ENCODE assay signal across 11 mouse cellular contexts in the genomic region with DNA sequence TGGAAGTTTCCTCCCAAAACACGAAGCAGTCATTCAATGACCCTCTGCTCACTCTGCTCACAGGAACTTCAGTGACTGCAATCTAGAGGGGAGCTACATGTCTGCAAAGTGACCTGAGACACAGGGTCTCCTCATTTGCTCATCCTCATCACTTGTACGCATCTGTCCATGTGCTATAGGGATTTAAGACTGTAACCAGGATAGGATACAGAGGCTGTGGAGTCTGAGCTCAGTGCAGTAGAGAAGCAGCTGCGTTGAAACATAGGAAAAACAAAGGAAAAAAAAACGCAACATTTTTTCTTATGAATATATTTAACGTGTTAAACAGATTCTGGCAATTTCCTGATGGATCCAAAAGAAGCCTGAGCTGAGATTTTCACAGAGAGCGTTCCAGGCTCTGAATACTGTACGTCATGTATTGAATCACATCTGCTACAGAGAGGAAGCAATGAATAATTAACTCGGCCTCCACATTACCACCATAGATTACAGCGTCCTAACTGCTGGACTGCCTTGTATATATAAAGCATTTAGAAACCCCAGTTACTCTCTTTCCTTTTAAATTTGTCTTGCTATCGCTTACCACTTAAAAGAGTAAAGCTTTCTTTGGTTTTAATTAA.
DNase-seq lines count a peak whose midpoint lies in the region; ATAC-seq and TF ChIP-seq lines count a peak whose summit lies in the region.
"Had no signal": no experiment of that assay in that cellular context is flagged by ENCODE, and none has a peak within 500 bp of the region (broad histone marks: within the 10 kb centered on the region; RNA-seq: fewer than 3 reads in every experiment).

No protein-coding gene starts in this region.

- no peaks in the 10 kb centered on the region for H3K27me3 ChIP-seq in kidney, embryonic 16.5 days (ENCODE audit: insufficient read depth, low read length)
- no peaks in the 10 kb centered on the region for H3K27me3 ChIP-seq in kidney, adult 2 months (replicated peaks; ENCODE audit: control insufficient read depth, insufficient read depth, low read length)
- no peaks in the 10 kb centered on the region for H3K27me3 ChIP-seq in stomach, embryonic 14.5 days (ENCODE audit: control insufficient read depth, insufficient read depth, low read length)
- no peaks in the 10 kb centered on the region for H3K27me3 ChIP-seq in stomach, postnatal 0 days (ENCODE audit: control insufficient read depth, insufficient read depth, low read length)
- H3K27me3 ChIP-seq: liver, embryonic 15.5 days; Patski had no signal

- H3K9ac ChIP-seq in kidney, embryonic 16.5 days (replicated peaks; ENCODE audit: low read length) = no peak overlapping the region
- no peak overlapping the region for H3K9ac ChIP-seq in stomach, embryonic 14.5 days (replicated peaks; ENCODE audit: low read depth, low read length)
- H3K9ac ChIP-seq in stomach, postnatal 0 days (ENCODE audit: low read length) = no peak overlapping the region
- H3K9ac ChIP-seq: liver, embryonic 15.5 days had no signal

- no peak for TF ChIP-seq POLR2A in kidney, adult 2 months (IDR thresholded peaks at IDR 0.05; ENCODE audit: low read depth, low read length)

- no peak overlapping the region for H3K27ac ChIP-seq in kidney, embryonic 16.5 days (ENCODE audit: low read length)
- H3K27ac ChIP-seq in kidney, adult 2 months (ENCODE audit: insufficient read depth, low read depth, low read length) = no peak overlapping the region
- no peak overlapping the region for H3K27ac ChIP-seq in stomach, embryonic 14.5 days (ENCODE audit: low read length)
- H3K27ac ChIP-seq in stomach, postnatal 0 days (replicated peaks) = no peak overlapping the region
- peak overlapping the region; percentile 41; the same call in 1 of the 2 replicates for H3K27ac ChIP-seq in left cerebral cortex, adult 2 months
- H3K27ac ChIP-seq: liver, embryonic 15.5 days had no signal

- WGBS in kidney, embryonic 16.5 days = 52% methylated on average over 10 of the region's 10 CpGs
- WGBS in kidney, adult 2 months = 44% methylated on average over 10 of the region's 10 CpGs
- WGBS in stomach, embryonic 14.5 days = 53% methylated on average over 10 of the region's 10 CpGs
- WGBS in stomach, postnatal 0 days = 47% methylated on average over 10 of the region's 10 CpGs

- H3K4me2 ChIP-seq in kidney, embryonic 16.5 days (replicated peaks; ENCODE audit: low read depth, low read length) = no peak overlapping the region
- no peak overlapping the region for H3K4me2 ChIP-seq in stomach, embryonic 14.5 days (replicated peaks; ENCODE audit: low read depth, low read length)
- H3K4me2 ChIP-seq in stomach, postnatal 0 days (replicated peaks; ENCODE audit: low read depth) = no peak overlapping the region
- H3K4me2 ChIP-seq: liver, embryonic 15.5 days had no signal

- H3K4me1 ChIP-seq in kidney, embryonic 16.5 days (ENCODE audit: insufficient read depth, low read length) = no peaks in the 10 kb centered on the region
- no peaks in the 10 kb centered on the region for H3K4me1 ChIP-seq in kidney, adult 2 months (ENCODE audit: control insufficient read depth, insufficient read depth, low read length)
- 0 out of 2 replicates have a peak, but pooled peaks cover 3% of the 10 kb centered on the region for H3K4me1 ChIP-seq in stomach, embryonic 14.5 days (ENCODE audit: control insufficient read depth, insufficient read depth, low read length)
- no peaks in the 10 kb centered on the region for H3K4me1 ChIP-seq in stomach, postnatal 0 days (replicated peaks; ENCODE audit: control insufficient read depth, insufficient read depth)
- H3K4me1 ChIP-seq: liver, embryonic 15.5 days had no signal

- intact Hi-C loops in left cerebral cortex, adult 2 months (cut with DNase I) = no loop called here

- TF ChIP-seq EP300 in stomach, postnatal 0 days (optimal IDR thresholded peaks at IDR 0.05) = no peak

- no peak for DNase-seq in kidney, adult 2 months
- no peak for DNase-seq in stomach, postnatal 0 days (ENCODE audit: low spot score)
- DNase-seq in left cerebral cortex, adult 2 months (ENCODE audit: extremely low spot score in 1 of 2, low spot score in 2 of 2) = peak in 1 of 2 experiments; percentile 16
- peak; percentile 78 for DNase-seq in telencephalon, adult 2 months (ENCODE audit: low read depth, low spot score)
- no peak for DNase-seq in spleen, adult 18-20 months

- H3K9me3 ChIP-seq in kidney, embryonic 16.5 days (ENCODE audit: low read length) = no peaks in the 10 kb centered on the region
- no peaks in the 10 kb centered on the region for H3K9me3 ChIP-seq in stomach, embryonic 14.5 days (ENCODE audit: control insufficient read depth, low read depth, low read length)
- no peaks in the 10 kb centered on the region for H3K9me3 ChIP-seq in stomach, postnatal 0 days (ENCODE audit: control insufficient read depth, low read length)
- H3K9me3 ChIP-seq: liver, embryonic 15.5 days had no signal

- H3K36me3 ChIP-seq in kidney, embryonic 16.5 days (ENCODE audit: insufficient read depth, low read length) = no peaks in the 10 kb centered on the region
- no peaks in the 10 kb centered on the region for H3K36me3 ChIP-seq in kidney, adult 2 months (ENCODE audit: control insufficient read depth, insufficient read depth, low read length)
- H3K36me3 ChIP-seq in stomach, embryonic 14.5 days (ENCODE audit: control insufficient read depth, insufficient read depth, low read length) = no peaks in the 10 kb centered on the region
- no peaks in the 10 kb centered on the region for H3K36me3 ChIP-seq in stomach, postnatal 0 days (ENCODE audit: control insufficient read depth, insufficient read depth, low read length)
- H3K36me3 ChIP-seq: liver, embryonic 15.5 days had no signal

- peak; percentile 67; the same call in 1 of the 2 replicates for ATAC-seq in kidney, embryonic 16.5 days (ENCODE audit: low FRiP score, low TSS enrichment)
- ATAC-seq in stomach, embryonic 14.5 days (ENCODE audit: insufficient number of reproducible peaks, insufficient read depth, low FRiP score, low read depth) = peak; percentile 42; the same call in 1 of the 2 replicates
- no peak for ATAC-seq in stomach, postnatal 0 days (ENCODE audit: low FRiP score, low TSS enrichment)
- ATAC-seq in megakaryocyte, adult 5-6 weeks (ENCODE audit: poor library complexity, severe bottlenecking) = no peak
- ATAC-seq: Patski had no signal

- H3K4me3 ChIP-seq in kidney, embryonic 16.5 days (ENCODE audit: low read length) = no peak overlapping the region
- H3K4me3 ChIP-seq in kidney, adult 2 months (ENCODE audit: insufficient read depth, low read depth, low read length) = no peak overlapping the region
- no peak overlapping the region for H3K4me3 ChIP-seq in stomach, embryonic 14.5 days (ENCODE audit: low read depth, low read length)
- no peak overlapping the region for H3K4me3 ChIP-seq in stomach, postnatal 0 days (ENCODE audit: low read depth, low read length)
- no peak overlapping the region for H3K4me3 ChIP-seq in left cerebral cortex, adult 2 months
- H3K4me3 ChIP-seq: erythroblast, embryonic 14.5 days; liver, embryonic 15.5 days had no signal

- no peak for TF ChIP-seq CTCF in kidney, adult 2 months (conservative IDR thresholded peaks at IDR 0.05; ENCODE audit: insufficient read depth, insufficient read length, low read depth, low read length)
- no peak for TF ChIP-seq CTCF in stomach, postnatal 0 days (IDR thresholded peaks at IDR 0.05; ENCODE audit: low read depth)
- TF ChIP-seq CTCF in left cerebral cortex, adult 2 months (IDR thresholded peaks at IDR 0.05) = no peak

Comparison
In these comparisons a context has a peak if more than half of its experiments do, and no peak if none do; other contexts are left out.
1. ATAC-seq: peak in kidney, embryonic 16.5 days (single experiment) and stomach, embryonic 14.5 days (single experiment); none in stomach, postnatal 0 days (single experiment) and megakaryocyte, adult 5-6 weeks (single experiment).